Mouse (Mus musculus) common myeloid progenitor, adult 5-6 weeks (primary cell): Measurements from ENCODE around the gene Pgap2. TPM values are rescaled to one million over a fixed set of nuclear protein-coding genes. Genes with fewer than 3 reads are reported as not detected.
A peak's percentile ranks its signal among the peaks of the same experiment; 100 is the strongest.
"Not testable (repeated sequence)": the region's sequence is repeated elsewhere in the genome, so short reads cannot be mapped to it uniquely, and the experiment has no call there.

Experiments
- ATAC-seq: replicated peaks from 2 replicates; pipeline ENCODE4 v1.8.0; 2016; ENCODE audit warnings: low read depth, mild to moderate bottlenecking, moderate TSS enrichment, inconsistent platforms; ENCODE audit not compliant: poor library complexity, severe bottlenecking
- total RNA-seq: library from RNA; stranded (forward); fragments of 200-1000, 187-1606 nt; gene quantifications from 2 replicates; pipeline ENCODE4 v1.2.3, GENCODE M21; 2017

The Pgap2 gene
- total RNA-seq, 1 experiment from 2014 or later = 23.1 TPM

DNA sequence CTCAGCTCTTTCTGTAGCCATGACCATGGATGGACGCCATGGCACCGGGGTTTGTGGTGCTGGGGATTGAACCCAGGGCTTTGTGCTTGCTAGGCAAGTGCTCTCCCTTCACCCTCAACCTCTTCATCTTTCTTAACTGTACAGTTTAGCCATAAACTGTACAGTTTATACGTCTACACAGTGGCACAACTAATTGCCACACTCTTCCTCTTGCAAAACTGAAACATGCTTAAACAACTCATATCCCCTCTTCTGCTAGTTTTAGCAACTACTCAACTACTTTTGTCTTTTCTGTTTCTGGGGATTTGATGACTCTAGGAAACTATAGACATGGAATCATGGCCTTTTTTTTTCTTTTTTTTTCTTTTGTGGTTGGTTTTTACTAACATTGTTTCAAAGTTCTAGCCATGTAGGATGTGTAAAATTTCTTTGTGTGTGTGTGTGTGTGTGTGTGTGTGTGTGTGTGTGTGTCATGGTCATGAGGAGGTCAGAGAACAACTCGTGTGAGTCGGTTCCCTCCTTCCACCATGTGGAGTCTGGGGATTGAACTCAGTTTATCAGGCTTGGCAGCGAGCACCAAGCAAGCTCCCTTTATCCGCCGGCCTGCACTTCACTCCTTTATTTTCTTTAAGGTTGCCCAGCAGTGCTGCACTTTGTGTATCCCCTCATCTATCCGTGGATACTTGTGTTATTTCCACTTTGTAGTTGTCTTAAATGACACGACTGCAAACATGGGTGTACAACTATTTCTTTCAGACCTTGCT lies 49.9 kb downstream of the Pgap2 start:
- no peak for ATAC-seq

DNA sequence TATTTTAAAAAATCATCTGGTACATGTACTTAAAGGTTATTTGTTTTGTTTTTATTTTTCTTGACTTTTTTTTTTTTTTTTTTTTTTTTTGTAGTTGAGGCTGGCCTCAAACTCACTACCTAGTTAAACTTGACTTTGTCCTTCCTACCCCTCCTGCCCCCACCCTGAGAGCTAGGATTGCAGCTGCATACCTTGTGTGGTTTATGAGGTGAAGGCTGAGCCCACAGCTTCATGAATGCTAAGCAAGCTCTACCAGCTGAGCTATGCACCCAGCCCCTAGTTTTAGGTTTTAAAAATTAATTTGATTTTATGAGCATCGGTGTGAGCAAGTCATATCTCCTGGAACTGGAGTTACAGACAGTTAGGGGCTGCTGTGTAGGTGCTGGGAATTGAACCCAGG lies 50.5 kb downstream of the Pgap2 start:
- ATAC-seq = no peak

- ATAC-seq = no peak
Measured at GRCm38 (mm10) chr7:102263020-102263419, 53.0 kb downstream of the Pgap2 start.

DNA sequence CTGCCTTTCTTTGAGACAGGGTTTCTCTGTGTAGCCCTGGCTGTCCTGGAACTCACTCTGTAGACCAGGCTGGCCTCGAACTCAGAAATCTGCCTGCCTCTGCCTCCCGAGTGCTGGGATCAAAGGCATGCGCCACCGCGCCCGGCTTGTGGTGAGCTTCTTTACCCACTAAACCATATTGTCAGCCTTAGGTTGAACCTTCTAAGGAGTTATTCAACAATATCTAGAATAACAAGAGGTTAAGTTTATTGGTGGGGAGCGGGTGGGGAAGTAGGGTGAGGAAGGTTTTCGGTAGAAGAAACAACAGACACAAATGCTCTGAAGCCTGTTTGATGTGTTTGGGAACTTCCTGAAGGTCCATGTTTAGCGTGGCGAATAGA lies 56.0 kb downstream of the Pgap2 start:
- not testable (repeated sequence) for ATAC-seq

DNA sequence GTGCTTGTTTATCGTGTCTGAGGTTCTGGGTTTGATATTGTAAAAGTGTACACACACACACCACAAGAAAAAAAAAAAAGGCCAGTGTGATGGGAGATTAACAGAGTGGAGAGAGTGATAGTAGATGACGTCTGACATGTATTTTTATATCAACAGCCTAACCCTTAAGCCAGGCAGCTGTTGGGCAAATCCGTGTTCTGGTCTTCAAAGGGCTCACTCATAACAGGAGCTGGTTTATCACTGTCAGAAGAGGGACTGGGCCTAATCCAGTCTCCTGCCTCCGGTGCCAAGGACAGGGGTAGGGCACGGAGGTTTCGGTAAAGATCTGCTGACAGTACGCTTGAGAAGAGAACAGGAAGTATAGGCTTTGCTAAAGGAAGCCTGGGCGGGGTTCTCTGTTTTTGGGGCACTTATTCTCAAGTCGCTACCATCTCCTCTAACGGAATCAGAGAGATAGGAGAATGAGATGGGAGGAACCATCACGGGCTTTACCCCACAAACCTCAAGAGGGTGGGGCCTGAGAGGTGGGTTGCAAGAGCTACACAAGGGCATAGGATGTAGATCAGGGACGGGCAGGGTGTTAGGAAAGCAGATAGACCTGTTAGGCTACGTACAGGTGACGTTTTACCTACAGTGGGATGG lies 56.5 kb downstream of the Pgap2 start:
- ATAC-seq = peak; percentile 64

- ATAC-seq = peak; percentile 78
Measured at GRCm38 (mm10) chr7:102267113-102267579, 57.1 kb downstream of the Pgap2 start.

DNA sequence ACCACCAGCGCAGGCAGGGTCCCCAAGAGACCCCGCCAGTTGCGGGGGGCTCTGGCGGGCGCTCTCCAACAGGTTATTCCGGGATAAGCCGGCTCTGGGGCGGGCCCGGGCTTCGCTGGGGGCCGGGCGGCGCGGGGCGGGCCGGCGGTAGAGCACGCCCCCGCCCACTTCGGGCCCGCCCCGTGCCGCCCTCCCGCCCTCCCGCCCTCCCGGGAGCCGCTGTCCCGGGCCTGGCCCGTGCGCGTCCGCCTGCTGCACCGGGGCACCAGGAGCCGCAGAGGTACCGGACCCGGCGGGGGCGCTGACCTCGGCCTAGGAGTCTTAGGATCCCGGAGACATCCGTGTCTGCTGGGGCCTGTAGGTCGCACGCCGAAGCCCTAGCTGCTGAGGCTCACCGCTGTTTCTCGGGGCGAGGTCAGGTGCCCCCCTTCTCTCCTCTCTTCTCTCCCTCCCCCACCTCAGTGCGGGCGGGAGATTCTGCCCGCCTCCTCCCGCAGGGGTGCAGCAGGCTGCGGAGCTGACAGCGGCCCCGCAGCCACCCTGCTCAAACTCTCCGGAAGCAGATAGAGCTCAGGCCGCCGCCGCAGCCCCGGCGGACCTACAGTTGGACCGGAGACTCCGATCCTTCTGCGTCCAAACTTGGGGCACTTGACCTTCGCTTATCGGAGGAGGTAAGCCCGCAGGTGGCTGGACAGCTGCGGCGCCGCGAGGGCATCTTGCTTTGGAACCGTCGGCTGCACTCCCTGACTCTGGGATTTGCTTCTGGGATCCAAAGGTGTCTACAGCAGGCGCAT lies 57.8 kb downstream of the Pgap2 start, which contains the start of gene Stim1:
Stim1 (plus strand) TSS at position 206 of the 794 bp plus-strand sequence.
- peak; percentile 33 for ATAC-seq

DNA sequence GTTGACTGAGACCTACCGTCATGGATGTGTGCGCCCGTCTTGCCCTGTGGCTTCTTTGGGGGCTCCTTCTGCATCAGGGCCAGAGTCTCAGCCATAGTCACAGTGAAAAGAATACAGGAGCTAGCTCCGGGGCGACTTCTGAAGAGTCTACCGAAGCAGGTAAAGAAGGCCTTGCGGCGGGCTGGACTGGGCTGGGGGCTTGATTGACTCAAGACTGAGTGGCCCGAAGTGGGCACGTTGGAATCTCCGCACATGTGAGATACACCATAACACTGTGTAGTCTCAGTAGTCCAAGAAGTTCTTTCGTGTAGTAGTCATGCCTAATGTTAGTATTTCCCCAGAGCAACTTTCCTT lies 58.4 kb downstream of the Pgap2 start:
- no peak for ATAC-seq

- no peak for ATAC-seq
Measured at GRCm38 (mm10) chr7:102272422-102272948, 62.5 kb downstream of the Pgap2 start.

- ATAC-seq = no peak
Measured at GRCm38 (mm10) chr7:102281403-102281802, 71.4 kb downstream of the Pgap2 start.

- no peak for ATAC-seq
Measured at GRCm38 (mm10) chr7:102282261-102282660, 72.3 kb downstream of the Pgap2 start.

Other genes starting within 250 kb of the Pgap2 start
- gene Il18bp, start 191.5 kb upstream of the Pgap2 start, total RNA-seq = 1.9 and 3.5 TPM in 2 replicates
- gene Rnf121, start 144.7 kb upstream of the Pgap2 start, total RNA-seq = 6.6 and 13.2 TPM in 2 replicates
- gene Xndc1, start 144.7 kb upstream of the Pgap2 start, total RNA-seq = 27.5 and 43.1 TPM in 2 replicates
- gene Xntrpc, start 144.5 kb upstream of the Pgap2 start, total RNA-seq = 0.68 and 0.69 TPM in 2 replicates
- gene Trpc2, start 127.1 kb upstream of the Pgap2 start, total RNA-seq = 0.69 and 1.3 TPM in 2 replicates
- 0.15 TPM in 1 of 2 replicates, not detected in the other for gene Art1, start 108.5 kb upstream of the Pgap2 start, total RNA-seq
- 0.14 TPM in 1 of 2 replicates, not detected in the other for gene Art5, start 100.7 kb upstream of the Pgap2 start, total RNA-seq
- 0.50 TPM in 1 of 2 replicates, not detected in the other for gene Chrna10, start 93.4 kb upstream of the Pgap2 start, total RNA-seq
- gene Nup98, start within 50 bp of the Pgap2 start, total RNA-seq = 54.7 and 60.9 TPM in 2 replicates
- 40.9 and 43.0 TPM in 2 replicates for gene Rhog, start 45.8 kb downstream of the Pgap2 start, total RNA-seq
- 20.5 and 41.0 TPM in 2 replicates for gene Stim1, start 57.6 kb downstream of the Pgap2 start, total RNA-seq
- gene Rrm1, start 231.5 kb downstream of the Pgap2 start, total RNA-seq = 809 and 867 TPM in 2 replicates